Mouse (Mus musculus) right cerebral cortex, adult 18-20 months (tissue): ENCODE data around the gene Ebf1.

Experiments used
- DNase-seq: peaks from one replicate; pipeline ENCODE4 v3.0.0; 2022; ENCODE audit warnings: mixed read lengths

Gene Ebf1

DNA sequence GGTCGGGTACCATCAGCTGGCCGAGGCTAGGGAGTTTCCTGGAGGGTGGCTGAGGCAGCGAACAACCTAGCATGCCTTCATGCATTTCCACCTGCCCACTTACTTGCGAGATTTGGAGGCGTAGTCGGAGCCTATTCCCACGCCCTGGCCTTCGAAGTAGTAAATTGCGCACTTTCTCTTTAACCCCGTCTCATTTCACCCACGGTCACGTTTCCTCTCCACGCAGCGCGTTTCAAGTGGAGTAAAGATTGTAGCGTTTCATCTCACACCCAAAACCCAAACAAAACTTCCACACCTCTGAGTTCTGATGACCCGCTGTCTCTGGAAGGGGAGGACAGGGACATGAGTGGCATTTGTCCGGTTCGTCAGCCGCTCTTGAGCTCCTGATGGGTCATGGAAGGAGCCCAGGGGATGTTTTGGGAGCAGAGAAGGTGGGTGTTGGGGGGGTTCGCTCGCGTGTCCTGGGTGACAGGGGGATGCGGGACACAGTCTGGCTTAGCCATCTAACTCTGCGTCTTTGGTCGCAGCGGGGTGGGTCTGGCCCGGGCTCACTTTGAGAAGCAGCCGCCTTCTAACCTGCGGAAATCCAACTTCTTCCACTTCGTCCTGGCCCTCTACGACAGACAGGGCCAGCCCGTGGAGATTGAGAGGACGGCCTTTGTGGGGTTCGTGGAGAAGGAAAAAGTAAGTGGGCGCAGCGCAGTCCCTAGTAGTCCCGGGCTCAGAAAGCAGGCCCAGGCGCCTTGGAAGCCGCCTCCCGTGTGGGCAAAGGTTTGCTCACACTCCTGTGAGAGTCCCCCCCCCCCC lies 3.0 kb downstream of the Ebf1 start:
- no peak for DNase-seq

GRCm38 (mm10) chr11:44620694-44621446 lies 3.8 kb downstream of the Ebf1 start:
- DNase-seq: no peak

- no peak for DNase-seq
These were observed 4.5 kb downstream of the Ebf1 start for GRCm38 (mm10) chr11:44621615-44622014.

GRCm38 (mm10) chr11:44622023-44622731 lies 5.1 kb downstream of the Ebf1 start:
- no peak for DNase-seq

GRCm38 (mm10) chr11:44624564-44624963 lies 7.4 kb downstream of the Ebf1 start:
- DNase-seq: no peak

GRCm38 (mm10) chr11:44626065-44626464 lies 8.9 kb downstream of the Ebf1 start:
- DNase-seq: no peak

GRCm38 (mm10) chr11:44628412-44628811 lies 11.3 kb downstream of the Ebf1 start:
- DNase-seq: no peak

GRCm38 (mm10) chr11:44632064-44632968 lies 15.2 kb downstream of the Ebf1 start:
- no peak for DNase-seq

GRCm38 (mm10) chr11:44633001-44633693 lies 16.0 kb downstream of the Ebf1 start:
- no peak for DNase-seq

DNA sequence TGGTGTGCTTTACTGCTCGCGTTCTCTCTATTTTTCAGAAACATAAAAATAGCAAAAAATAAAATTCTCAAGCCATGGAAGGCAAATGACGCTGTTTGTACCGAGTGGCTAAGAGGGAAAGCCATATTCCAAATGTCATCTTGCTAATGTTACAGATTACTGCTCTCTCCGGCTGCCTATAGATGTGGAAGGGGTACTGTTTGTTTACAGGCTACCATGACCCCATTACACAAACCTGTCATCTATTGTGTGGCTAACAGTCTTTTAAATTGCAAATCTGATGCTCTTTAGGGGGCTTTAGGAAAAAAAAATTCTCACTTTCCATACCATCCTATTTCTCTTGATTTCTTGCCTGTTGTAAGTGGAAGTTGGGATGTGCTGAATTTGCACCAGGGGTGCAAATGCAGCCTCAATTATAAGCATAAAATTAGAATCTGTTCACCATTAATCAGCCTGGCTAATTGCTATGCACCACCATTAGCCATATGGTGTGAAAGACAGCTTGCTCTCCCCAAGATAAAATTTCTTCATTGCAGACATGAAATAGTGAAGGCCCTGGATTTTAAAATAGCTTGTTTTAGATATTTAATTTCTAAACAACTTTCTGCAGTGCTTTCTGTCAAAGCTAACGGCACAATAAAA lies 17.6 kb downstream of the Ebf1 start:
- no peak for DNase-seq

- no peak for DNase-seq
These were observed 19.1 kb downstream of the Ebf1 start for GRCm38 (mm10) chr11:44636241-44636640.

- no peak for DNase-seq
These were observed 21.2 kb downstream of the Ebf1 start for GRCm38 (mm10) chr11:44638193-44638754.

DNA sequence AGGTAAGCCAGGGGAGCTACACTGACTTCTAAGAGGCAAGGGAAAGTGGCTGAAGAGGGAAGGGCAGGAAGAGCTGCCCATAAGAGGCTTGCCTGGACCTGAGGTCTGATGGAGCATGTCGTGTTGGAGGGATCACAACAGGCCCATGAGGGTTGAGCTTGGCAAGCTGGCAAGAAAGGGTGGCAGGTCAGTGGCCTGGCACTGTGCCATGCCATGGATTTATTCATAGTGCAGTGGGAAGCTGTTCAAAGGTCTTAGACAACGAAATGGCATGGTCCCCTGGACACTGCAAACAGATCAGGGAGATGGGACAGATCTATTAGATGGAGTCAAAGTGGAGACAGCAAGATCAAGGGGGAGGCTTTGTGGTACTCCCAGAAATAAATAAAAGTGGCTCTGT lies 24.4 kb downstream of the Ebf1 start:
- no peak for DNase-seq

- no peak for DNase-seq
These were observed 37.4 kb downstream of the Ebf1 start for GRCm38 (mm10) chr11:44654340-44655019.

- DNase-seq: no peak
These were observed 38.4 kb downstream of the Ebf1 start for GRCm38 (mm10) chr11:44655468-44655867.

DNA sequence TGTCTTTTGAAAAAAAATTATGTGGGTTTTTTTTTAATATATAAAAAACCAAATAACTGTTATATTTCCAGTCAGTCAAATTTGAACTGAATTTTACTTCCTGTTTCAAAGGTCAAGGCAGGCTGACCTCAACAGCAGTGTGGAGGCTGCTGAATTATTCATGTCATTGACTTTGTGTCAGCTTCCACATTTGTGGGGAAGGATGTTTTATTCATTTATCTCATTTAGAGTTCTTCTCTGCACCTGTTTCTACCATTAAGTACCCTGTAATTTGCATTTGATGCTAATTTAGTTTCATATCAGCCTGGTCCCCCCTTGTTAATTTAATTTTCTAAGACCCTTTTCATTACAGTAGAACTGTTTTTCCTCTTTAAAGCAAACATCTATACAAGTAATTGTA lies 39.8 kb downstream of the Ebf1 start:
- DNase-seq: no peak

GRCm38 (mm10) chr11:44657833-44658395 lies 40.8 kb downstream of the Ebf1 start:
- no peak for DNase-seq

GRCm38 (mm10) chr11:44661875-44662274 lies 44.8 kb downstream of the Ebf1 start:
- DNase-seq: no peak

GRCm38 (mm10) chr11:44663609-44664141 lies 46.6 kb downstream of the Ebf1 start:
- DNase-seq: no peak
